Mouse (Mus musculus) intestine, embryonic 14.5 days (tissue): ENCODE data around the gene Epha7. TPM values are rescaled to one million over a fixed set of nuclear protein-coding genes. Genes with fewer than 3 reads are reported as not detected.

ENCODE experiments used
- ATAC-seq: fragments of 200-750 bp; cut with Nextera tagmentation; replicated peaks from 2 replicates; pipeline ENCODE4 v1.8.0; 2017; ENCODE audit warnings: low read depth, moderate number of reproducible peaks, moderate TSS enrichment, moderate library complexity; ENCODE audit not compliant: low FRiP score, low TSS enrichment
- DNase-seq: peaks from one replicate; pipeline ENCODE4 v3.0.0-alpha.2; 2018; ENCODE audit warnings: low spot score
- H3K27ac ChIP-seq: fragments of 300-500 bp; sonication (generic); 2 replicates; pipeline ENCODE4 v1.5.1; 2014; ENCODE audit warnings: low read depth, mild to moderate bottlenecking, control low read depth
- H3K27me3 ChIP-seq: fragments of 300-500 bp; sonication (generic); replicated peaks from 2 replicates; pipeline ENCODE4 v1.6.1; 2014; ENCODE audit warnings: low read length, control low read depth; ENCODE audit not compliant: control insufficient read depth, insufficient read depth
- H3K36me3 ChIP-seq: fragments of 300-500 bp; sonication (generic); 2 replicates; pipeline ENCODE4 v1.6.1; 2014; ENCODE audit warnings: low read length, control low read depth; ENCODE audit not compliant: control insufficient read depth, insufficient read depth
- H3K4me1 ChIP-seq: fragments of 300-500 bp; sonication (generic); replicated peaks from 2 replicates; pipeline ENCODE4 v1.6.1; 2014; ENCODE audit warnings: low read length, control low read depth, mixed read lengths; ENCODE audit not compliant: control insufficient read depth, insufficient read depth
- H3K4me2 ChIP-seq: fragments of 300-500 bp; sonication (generic); 2 replicates; pipeline ENCODE4 v1.6.1; 2014; ENCODE audit warnings: low read length
- H3K4me3 ChIP-seq: fragments of 300-500 bp; sonication (generic); 2 replicates; pipeline ENCODE4 v1.5.1; 2014; ENCODE audit warnings: low read depth, low read length, control low read depth, mixed read lengths
- H3K9ac ChIP-seq: fragments of 300-500 bp; sonication (generic); 2 replicates; pipeline ENCODE4 v1.6.1; 2014; ENCODE audit warnings: mild to moderate bottlenecking, low read length
- H3K9me3 ChIP-seq: fragments of 300-500 bp; sonication (generic); 2 replicates; pipeline ENCODE4 v1.6.1; 2016; ENCODE audit warnings: low read length, control low read depth; ENCODE audit not compliant: control insufficient read depth
- WGBS: fragments of 180-500 bp; shearing (Covaris S2); extraction: QIAGEN DNeasy Blood & Tissue Kit; methylation state at CpG from one replicate; pipeline ENCODE4 v1.1.7; 2014; 5-methylcytosine and 5-hydroxymethylcytosine counted together
- polyA plus RNA-seq: library from polyadenylated mRNA; unstranded; fragments of >200 nt; fragmentation: Nextera tagmentation; extraction: Ambion mirVana; gene quantifications from 2 replicates; pipeline ENCODE4 v1.2.1, GENCODE M21; 2014

Gene Epha7
- polyA plus RNA-seq, 1 experiment from 2014 or later, result 25.8 TPM

- Histone ChIP-seq H3K4me3 (no peak overlapping the region), H3K4me1 (no peaks in the 10 kb centered on the region), H3K4me2 (no peak overlapping the region), H3K36me3 (no peaks in the 10 kb centered on the region), H3K27ac (no peak overlapping the region), H3K27me3 (no peaks in the 10 kb centered on the region), H3K9me3 (no peaks in the 10 kb centered on the region), H3K9ac (no peak overlapping the region)
- no peak for ATAC-seq
- DNase-seq, result no peak
- 92% methylated on average over 2 of the region's 2 CpGs for WGBS
These were observed 94.1 kb downstream of the Epha7 start for GRCm38 (mm10) chr4:28906985-28907384.

GRCm38 (mm10) chr4:28910127-28910526 lies 97.2 kb downstream of the Epha7 start:
- Histone ChIP-seq H3K27ac (no peak overlapping the region), H3K27me3 (no peaks in the 10 kb centered on the region), H3K9ac (no peak overlapping the region), H3K4me2 (no peak overlapping the region), H3K9me3 (no peaks in the 10 kb centered on the region), H3K36me3 (no peaks in the 10 kb centered on the region), H3K4me3 (no peak overlapping the region), H3K4me1 (no peaks in the 10 kb centered on the region)
- DNase-seq, result no peak
- ATAC-seq, result no peak
- WGBS, result 74% methylated on average over 4 of the region's 4 CpGs

GRCm38 (mm10) chr4:28912028-28912427 lies 99.1 kb downstream of the Epha7 start:
- ATAC-seq (no peak), DNase-seq (no peak)
- H3K9ac ChIP-seq, result no peak overlapping the region
- H3K36me3 ChIP-seq, result no peaks in the 10 kb centered on the region
- no peak overlapping the region for H3K27ac ChIP-seq
- H3K9me3 ChIP-seq, result no peaks in the 10 kb centered on the region
- H3K4me1 ChIP-seq, result no peaks in the 10 kb centered on the region
- WGBS, result 72% methylated on average over 2 of the region's 2 CpGs
- no peaks in the 10 kb centered on the region for H3K27me3 ChIP-seq
- no peak overlapping the region for H3K4me3 ChIP-seq
- no peak overlapping the region for H3K4me2 ChIP-seq

GRCm38 (mm10) chr4:28913613-28914012 lies 100.7 kb downstream of the Epha7 start:
- H3K4me2 ChIP-seq, result no peak overlapping the region
- no peaks in the 10 kb centered on the region for H3K9me3 ChIP-seq
- H3K36me3 ChIP-seq, result no peaks in the 10 kb centered on the region
- ATAC-seq (no peak), DNase-seq (no peak)
- H3K27me3 ChIP-seq, result no peaks in the 10 kb centered on the region
- no peak overlapping the region for H3K4me3 ChIP-seq
- no peak overlapping the region for H3K9ac ChIP-seq
- 74% methylated on average over 2 of the region's 2 CpGs for WGBS
- no peak overlapping the region for H3K27ac ChIP-seq
- H3K4me1 ChIP-seq, result no peaks in the 10 kb centered on the region

GRCm38 (mm10) chr4:28920645-28921044 lies 107.7 kb downstream of the Epha7 start:
- H3K9me3 ChIP-seq, result no peaks in the 10 kb centered on the region
- no peaks in the 10 kb centered on the region for H3K36me3 ChIP-seq
- no peaks in the 10 kb centered on the region for H3K4me1 ChIP-seq
- no peak overlapping the region for H3K4me3 ChIP-seq
- no peak overlapping the region for H3K27ac ChIP-seq
- no peak overlapping the region for H3K4me2 ChIP-seq
- no peak for DNase-seq
- H3K9ac ChIP-seq, result no peak overlapping the region
- 85% methylated on average over 6 of the region's 6 CpGs for WGBS
- no peak for ATAC-seq
- H3K27me3 ChIP-seq, result no peaks in the 10 kb centered on the region

DNA sequence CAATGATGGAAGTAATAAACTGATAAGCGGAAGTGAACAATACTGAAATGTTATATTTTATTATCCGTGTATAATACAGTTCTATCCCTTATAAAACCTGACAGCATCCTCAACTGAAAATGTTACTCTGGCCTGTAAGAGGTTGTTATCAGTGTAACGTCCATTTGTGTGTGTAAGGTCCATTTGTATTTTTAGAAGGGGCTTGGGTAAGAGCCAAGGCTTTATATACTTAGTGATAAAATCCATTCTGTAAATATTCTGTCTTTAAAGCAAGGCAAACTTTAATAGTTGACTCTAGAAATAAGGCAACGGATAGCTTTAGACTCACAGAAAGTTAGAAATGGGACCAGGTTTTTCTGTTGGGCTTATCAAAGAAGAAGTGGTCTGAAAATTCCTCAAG lies 113.1 kb downstream of the Epha7 start:
- 71% methylated on average over 4 of the region's 4 CpGs for WGBS
- Histone ChIP-seq H3K4me1 (no peaks in the 10 kb centered on the region; the same call in 1 of the 2 replicates), H3K4me2 (no peak overlapping the region), H3K27ac (no peak overlapping the region), H3K27me3 (no peaks in the 10 kb centered on the region), H3K36me3 (no peaks in the 10 kb centered on the region), H3K9ac (no peak overlapping the region), H3K9me3 (no peaks in the 10 kb centered on the region), H3K4me3 (no peak overlapping the region)
- DNase-seq (no peak), ATAC-seq (no peak)

- Histone ChIP-seq H3K4me3 (no peak overlapping the region), H3K4me1 (no peaks in the 10 kb centered on the region), H3K4me2 (no peak overlapping the region), H3K27ac (no peak overlapping the region), H3K9ac (no peak overlapping the region), H3K36me3 (peaks cover 3% of the 10 kb centered on the region; the same call in 1 of the 2 replicates), H3K9me3 (no peaks in the 10 kb centered on the region), H3K27me3 (no peaks in the 10 kb centered on the region)
- ATAC-seq, result no peak
- DNase-seq, result no peak
- 81% methylated on average over 4 of the region's 4 CpGs for WGBS
These were observed 120.5 kb downstream of the Epha7 start for GRCm38 (mm10) chr4:28933431-28933830.

GRCm38 (mm10) chr4:28934802-28935201 lies 121.9 kb downstream of the Epha7 start:
- Histone ChIP-seq H3K27me3 (no peaks in the 10 kb centered on the region), H3K4me1 (no peaks in the 10 kb centered on the region), H3K9ac (no peak overlapping the region), H3K27ac (no peak overlapping the region), H3K9me3 (no peaks in the 10 kb centered on the region), H3K4me3 (no peak overlapping the region), H3K4me2 (no peak overlapping the region), H3K36me3 (peaks cover 5% of the 10 kb centered on the region; the same call in 1 of the 2 replicates)
- WGBS, result 72% methylated on average over 10 of the region's 10 CpGs
- ATAC-seq (no peak), DNase-seq (no peak)

GRCm38 (mm10) chr4:28935567-28935966 lies 122.6 kb downstream of the Epha7 start:
- no peak for ATAC-seq
- no peak for DNase-seq
- 86% methylated on average over 11 of the region's 11 CpGs for WGBS
- H3K4me2 ChIP-seq, result no peak overlapping the region
- H3K4me1 ChIP-seq, result no peaks in the 10 kb centered on the region
- peaks cover 5% of the 10 kb centered on the region; the same call in 1 of the 2 replicates for H3K36me3 ChIP-seq
- no peaks in the 10 kb centered on the region for H3K9me3 ChIP-seq
- H3K27ac ChIP-seq, result no peak overlapping the region
- H3K9ac ChIP-seq, result no peak overlapping the region
- no peak overlapping the region for H3K4me3 ChIP-seq
- no peaks in the 10 kb centered on the region for H3K27me3 ChIP-seq
